ENCODE assay signal across 1 mouse cellular context in the genomic region with DNA sequence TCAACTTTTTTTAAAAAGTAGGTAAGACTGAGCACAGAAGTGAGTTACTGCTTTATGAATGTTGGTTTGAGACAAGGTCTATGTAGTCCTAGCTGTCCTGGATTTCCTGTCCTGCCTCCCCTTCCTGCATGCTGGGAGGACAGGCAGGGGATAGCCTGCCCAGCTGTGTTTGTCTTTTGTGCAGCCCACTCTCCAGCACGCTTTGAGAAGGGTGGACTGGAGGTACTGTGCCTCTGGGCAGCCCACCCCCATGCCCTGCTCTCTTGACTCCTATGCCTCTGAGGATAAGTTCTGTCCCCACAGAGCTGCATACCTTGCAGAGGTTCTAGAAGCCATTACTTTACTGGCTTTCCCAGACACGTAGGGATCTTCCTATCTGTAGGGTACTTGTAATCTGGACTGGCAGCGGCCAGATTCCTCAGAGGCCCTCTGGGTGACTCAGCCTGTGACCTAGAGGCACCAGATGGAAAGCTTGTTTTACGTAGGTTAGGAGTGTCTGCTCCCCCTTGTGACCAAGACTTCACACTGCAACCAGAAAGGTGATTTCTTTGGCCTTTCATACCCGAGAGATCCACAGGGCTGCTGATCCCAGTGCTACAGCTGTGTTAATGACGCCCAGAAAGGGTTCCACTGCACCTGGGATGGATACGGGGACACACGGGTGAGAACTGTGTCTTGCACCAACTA.
TF ChIP-seq lines count a peak whose summit lies in the region.

No protein-coding gene starts in this region.

TF ChIP-seq in ES-E14, 5 proteins besides CTCF, POLR2A, EP300 and RAD21 (continued from another document):
- TF ChIP-seq ZC3H11A (IDR thresholded peaks at IDR 0.05; ENCODE audit: borderline replicate concordance, low read depth, low read length) (no peak), HCFC1 (IDR thresholded peaks at IDR 0.05; ENCODE audit: borderline replicate concordance, insufficient read depth, low read length) (no peak)
